Mouse (Mus musculus) liver, embryonic 16.5 days (tissue): ENCODE data around the gene Mki67. TPM values are rescaled to one million over a fixed set of nuclear protein-coding genes. Genes with fewer than 3 reads are reported as not detected.

Experiments
- ATAC-seq: fragments of 200-750 bp; cut with Nextera tagmentation; 2 replicates; pipeline ENCODE4 v1.8.0; 2017; ENCODE audit warnings: low read depth, mild to moderate bottlenecking, moderate number of reproducible peaks, moderate library complexity
- H3K27ac ChIP-seq: fragments of 300-500 bp; sonication (generic); 2 replicates; pipeline ENCODE4 v1.5.1; 2014; ENCODE audit warnings: mild to moderate bottlenecking, low read length
- H3K27me3 ChIP-seq: fragments of 300-500 bp; sonication (generic); 2 replicates; pipeline ENCODE4 v1.6.1; 2014; ENCODE audit warnings: low read depth, low read length, mixed read lengths; ENCODE audit not compliant: control insufficient read depth, insufficient read depth
- H3K36me3 ChIP-seq: fragments of 300-500 bp; sonication (generic); 2 replicates; pipeline ENCODE4 v1.6.1; 2014; ENCODE audit warnings: mild to moderate bottlenecking; ENCODE audit not compliant: control insufficient read depth, insufficient read depth
- H3K4me1 ChIP-seq: fragments of 300-500 bp; sonication (generic); 2 replicates; pipeline ENCODE4 v1.6.1; 2014; ENCODE audit warnings: low read depth, low read length, mixed read lengths; ENCODE audit not compliant: control insufficient read depth
- H3K4me2 ChIP-seq: fragments of 300-500 bp; sonication (generic); 2 replicates; pipeline ENCODE4 v1.6.1; 2014; ENCODE audit warnings: low read depth, low read length, mixed read lengths
- H3K4me3 ChIP-seq: fragments of 300-500 bp; sonication (generic); 2 replicates; pipeline ENCODE4 v1.5.1; 2014; ENCODE audit warnings: low read depth, mild to moderate bottlenecking, low read length
- H3K9ac ChIP-seq: fragments of 300-500 bp; sonication (generic); 2 replicates; pipeline ENCODE4 v1.6.1; 2014; ENCODE audit warnings: low read depth, low read length
- H3K9me3 ChIP-seq: fragments of 300-500 bp; sonication (generic); replicated peaks from 2 replicates; pipeline ENCODE4 v1.6.1; 2016; ENCODE audit warnings: low read length; ENCODE audit not compliant: control insufficient read depth
- WGBS: fragments of 180-500 bp; shearing (Covaris S2); extraction: QIAGEN DNeasy Blood & Tissue Kit; methylation state at CpG from one replicate; pipeline ENCODE4 v1.1.7; 2014; ENCODE audit not compliant: insufficient replicate concordance; 5-methylcytosine and 5-hydroxymethylcytosine counted together
- polyA plus RNA-seq: library from polyadenylated mRNA; unstranded; fragments of >200 nt; fragmentation: Nextera tagmentation; extraction: Ambion mirVana; gene quantifications from 2 replicates; pipeline ENCODE4 v1.2.1, GENCODE M21; 2015

Mki67 gene
- polyA plus RNA-seq, 1 experiment from 2014 or later, result 81.1 TPM

- Histone ChIP-seq H3K4me3 (no peak overlapping the region), H3K27ac (no peak overlapping the region), H3K4me2 (no peak overlapping the region), H3K9me3 (no peaks in the 10 kb centered on the region), H3K27me3 (no peaks in the 10 kb centered on the region), H3K9ac (no peak overlapping the region), H3K4me1 (no peaks in the 10 kb centered on the region), H3K36me3 (no peaks in the 10 kb centered on the region)
- WGBS, result 61% methylated on average over 2 of the region's 2 CpGs
- no peak for ATAC-seq
Measured at GRCm38 (mm10) chr7:135666314-135666713, 49.8 kb downstream of the Mki67 start.

DNA sequence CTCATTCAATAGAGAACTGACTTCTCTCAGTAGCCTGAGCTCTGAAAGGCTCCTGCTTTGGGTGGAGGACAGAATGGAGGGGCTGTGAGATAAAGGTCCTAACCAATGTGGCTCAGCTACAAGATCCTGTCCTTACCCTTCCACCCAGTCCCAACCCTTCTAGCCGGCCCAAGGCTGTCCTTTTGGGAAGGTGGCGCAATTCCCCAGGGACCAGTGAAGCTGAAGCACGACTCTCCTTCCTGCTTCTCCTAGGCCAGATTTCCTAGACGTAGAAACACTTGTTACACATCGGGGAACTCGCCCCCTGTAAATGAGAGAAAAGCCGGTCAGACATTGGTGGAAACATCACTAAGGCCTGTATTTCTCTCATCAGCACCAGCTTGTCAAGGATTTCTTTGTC, 52.0 kb downstream of the Mki67 start:
- no peak overlapping the region for H3K4me3 ChIP-seq
- no peaks in the 10 kb centered on the region for H3K36me3 ChIP-seq
- no peak overlapping the region for H3K4me2 ChIP-seq
- 63% methylated on average over 7 of the region's 7 CpGs for WGBS
- no peaks in the 10 kb centered on the region for H3K27me3 ChIP-seq
- no peak overlapping the region for H3K9ac ChIP-seq
- H3K4me1 ChIP-seq, result no peaks in the 10 kb centered on the region
- no peak overlapping the region for H3K27ac ChIP-seq
- no peak for ATAC-seq
- no peaks in the 10 kb centered on the region for H3K9me3 ChIP-seq

DNA sequence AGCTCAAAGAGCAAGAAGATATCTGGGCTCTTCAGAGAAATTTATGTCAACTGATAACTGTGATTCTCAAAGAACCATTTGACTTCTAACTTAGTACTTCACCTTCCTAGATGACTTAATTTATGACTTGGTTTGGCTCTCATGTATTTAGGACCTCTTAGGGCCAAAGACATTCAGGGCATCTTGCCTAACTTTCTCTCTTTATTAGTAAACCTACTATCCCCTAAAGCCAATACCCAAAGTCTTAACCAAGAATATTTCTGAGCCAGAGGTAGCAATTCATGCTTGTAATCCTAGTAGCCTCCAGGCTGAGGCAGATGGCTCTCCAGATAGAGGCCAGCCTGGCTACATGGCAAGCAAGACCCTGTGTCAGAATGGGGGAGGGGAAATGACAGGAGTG, 55.8 kb downstream of the Mki67 start:
- H3K9ac ChIP-seq, result no peak overlapping the region
- no peak overlapping the region for H3K4me2 ChIP-seq
- H3K4me3 ChIP-seq, result no peak overlapping the region
- no peaks in the 10 kb centered on the region for H3K27me3 ChIP-seq
- H3K36me3 ChIP-seq, result no peaks in the 10 kb centered on the region
- no peak for ATAC-seq
- H3K27ac ChIP-seq, result no peak overlapping the region
- no peaks in the 10 kb centered on the region for H3K4me1 ChIP-seq
- no peaks in the 10 kb centered on the region for H3K9me3 ChIP-seq

DNA sequence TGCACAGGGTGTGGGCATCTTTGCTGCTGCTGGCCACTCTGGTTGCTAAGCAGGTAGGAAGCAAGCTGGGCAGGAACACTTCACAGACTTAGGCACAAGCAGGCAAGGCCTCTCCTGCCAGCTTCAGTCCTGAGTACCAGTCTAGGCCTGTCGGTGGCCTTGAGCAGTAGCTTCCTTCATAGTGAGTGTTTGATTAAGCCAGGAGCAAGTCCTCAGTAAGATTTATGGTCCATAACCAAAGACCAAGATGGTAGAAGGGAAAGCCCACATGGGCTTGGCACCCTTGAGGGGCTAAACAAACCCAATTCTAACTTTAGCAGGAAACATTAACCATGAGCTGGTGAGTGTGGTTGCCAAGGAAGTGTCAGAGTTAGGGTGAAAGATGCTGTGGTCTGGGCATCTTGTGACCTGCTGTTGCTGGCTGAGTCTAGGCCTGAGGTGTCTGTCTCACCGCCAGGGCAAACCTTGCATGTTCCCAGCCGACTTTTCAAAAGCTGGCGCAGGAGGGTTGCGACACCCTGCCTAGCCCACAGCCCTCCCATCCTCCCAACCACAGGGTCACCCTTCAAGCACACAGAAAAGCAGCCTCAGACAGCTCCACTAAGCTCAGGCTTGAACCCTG, 56.7 kb downstream of the Mki67 start:
- WGBS, result 53% methylated on average over 5 of the region's 5 CpGs
- ATAC-seq, result no peak

DNA sequence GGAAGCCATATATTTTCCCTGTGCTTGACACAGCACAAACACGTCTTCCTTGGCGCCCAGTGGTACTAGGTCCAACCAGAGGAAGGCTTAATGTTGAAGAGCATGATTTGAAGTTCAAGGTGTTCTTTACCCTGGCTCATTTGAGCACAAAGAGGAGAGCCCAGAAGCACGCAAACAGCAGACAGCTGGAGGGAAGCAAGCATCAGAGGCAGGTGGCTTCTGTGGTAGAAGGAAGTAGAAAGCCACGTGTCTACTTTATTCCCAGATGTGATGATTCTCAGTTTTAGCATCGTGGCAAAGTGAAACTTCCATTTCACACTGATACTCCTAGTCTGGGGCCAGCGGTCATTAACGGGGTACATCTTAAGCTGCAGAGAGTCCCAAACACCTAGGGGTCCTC, 58.0 kb downstream of the Mki67 start:
- H3K27me3 ChIP-seq, result no peaks in the 10 kb centered on the region
- H3K4me3 ChIP-seq, result no peak overlapping the region
- no peak overlapping the region for H3K4me2 ChIP-seq
- no peaks in the 10 kb centered on the region for H3K36me3 ChIP-seq
- H3K27ac ChIP-seq, result no peak overlapping the region
- H3K9ac ChIP-seq, result no peak overlapping the region
- 62% methylated on average over 7 of the region's 7 CpGs for WGBS
- no peaks in the 10 kb centered on the region for H3K4me1 ChIP-seq
- ATAC-seq, result no peak
- H3K9me3 ChIP-seq, result no peaks in the 10 kb centered on the region

More for the DNA sequence above, 56.7 kb downstream of the Mki67 start:
- Histone ChIP-seq H3K4me3 (no peak overlapping the region), H3K36me3 (no peaks in the 10 kb centered on the region), H3K27me3 (no peaks in the 10 kb centered on the region), H3K4me2 (no peak overlapping the region), H3K27ac (no peak overlapping the region), H3K9me3 (no peaks in the 10 kb centered on the region), H3K9ac (no peak overlapping the region), H3K4me1 (no peaks in the 10 kb centered on the region)

GRCm38 (mm10) chr7:135655113-135655512, 61.0 kb downstream of the Mki67 start:
- WGBS, result 41% methylated on average over 4 of the region's 4 CpGs
- no peaks in the 10 kb centered on the region for H3K9me3 ChIP-seq
- H3K9ac ChIP-seq, result no peak overlapping the region
- no peaks in the 10 kb centered on the region for H3K27me3 ChIP-seq
- H3K4me2 ChIP-seq, result no peak overlapping the region
- H3K4me1 ChIP-seq, result no peaks in the 10 kb centered on the region; the same call in none of the 2 replicates
- no peak overlapping the region for H3K4me3 ChIP-seq
- H3K36me3 ChIP-seq, result no peaks in the 10 kb centered on the region
- ATAC-seq, result 0 out of 2 replicates have a peak, but pooled peaks have one; percentile 7
- H3K27ac ChIP-seq, result peak overlapping the region; percentile 60

- no peaks in the 10 kb centered on the region for H3K9me3 ChIP-seq
- 66% methylated on average over 6 of the region's 6 CpGs for WGBS
- H3K9ac ChIP-seq, result no peak overlapping the region
- H3K27ac ChIP-seq, result no peak overlapping the region
- H3K4me1 ChIP-seq, result no peaks in the 10 kb centered on the region; the same call in none of the 2 replicates
- H3K4me2 ChIP-seq, result no peak overlapping the region
- ATAC-seq, result no peak
- H3K36me3 ChIP-seq, result no peaks in the 10 kb centered on the region
- no peaks in the 10 kb centered on the region for H3K27me3 ChIP-seq
- no peak overlapping the region for H3K4me3 ChIP-seq
Measured at GRCm38 (mm10) chr7:135654288-135654687, 61.9 kb downstream of the Mki67 start.

DNA sequence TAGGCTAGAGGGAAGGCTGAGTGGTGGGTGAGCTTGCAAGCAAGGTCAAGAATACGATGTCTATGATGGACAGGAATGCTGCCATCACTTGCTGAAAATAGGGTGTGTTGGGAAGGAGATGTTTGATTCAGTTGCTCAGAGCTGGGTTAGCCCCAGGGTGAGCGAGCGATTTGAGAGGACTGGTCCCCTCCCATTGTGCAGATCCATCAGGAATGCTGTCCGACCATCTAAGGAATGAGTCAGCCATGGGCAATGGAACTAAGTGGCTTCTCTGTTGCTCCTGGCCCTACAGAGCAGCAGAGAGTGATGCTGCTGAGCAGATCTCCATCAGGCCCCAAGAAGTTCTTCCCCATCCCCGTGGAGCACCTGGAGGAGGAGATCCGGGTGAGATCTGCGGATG, 62.6 kb downstream of the Mki67 start:
- H3K4me3 ChIP-seq, result no peak overlapping the region
- H3K36me3 ChIP-seq, result no peaks in the 10 kb centered on the region
- no peaks in the 10 kb centered on the region; the same call in none of the 2 replicates for H3K4me1 ChIP-seq
- H3K27ac ChIP-seq, result no peak overlapping the region
- 75% methylated on average over 7 of the region's 7 CpGs for WGBS
- H3K27me3 ChIP-seq, result no peaks in the 10 kb centered on the region
- no peak for ATAC-seq
- no peaks in the 10 kb centered on the region for H3K9me3 ChIP-seq
- H3K4me2 ChIP-seq, result peak overlapping the region; percentile 1; the same call in 1 of the 2 replicates
- no peak overlapping the region for H3K9ac ChIP-seq

GRCm38 (mm10) chr7:135652781-135653180, 63.4 kb downstream of the Mki67 start:
- H3K4me3 ChIP-seq, result peak overlapping the region; percentile 14
- H3K4me1 ChIP-seq, result no peaks in the 10 kb centered on the region; the same call in none of the 2 replicates
- peak overlapping the region; percentile 2 for H3K27ac ChIP-seq
- 0 out of 2 replicates have a peak overlapping the region, but pooled peaks have one; percentile 9 for H3K4me2 ChIP-seq
- no peaks in the 10 kb centered on the region for H3K9me3 ChIP-seq
- ATAC-seq, result no peak
- no peaks in the 10 kb centered on the region for H3K36me3 ChIP-seq
- no peak overlapping the region for H3K9ac ChIP-seq
- H3K27me3 ChIP-seq, result no peaks in the 10 kb centered on the region
- WGBS, result 64% methylated on average over 11 of the region's 11 CpGs
